In genomic region chr16:96363277-96363676, GRCm38 (mm10) we compare ENCODE assay signal across 18 mouse cellular contexts.
DNase-seq lines count a peak whose midpoint lies in the region; ATAC-seq and TF ChIP-seq lines count a peak whose summit lies in the region.
"Had no signal": no experiment of that assay in that cellular context is flagged by ENCODE, and none has a peak within 500 bp of the region (broad histone marks: within the 10 kb centered on the region; RNA-seq: fewer than 3 reads in every experiment).

No protein-coding gene starts in this region.

- H3K27ac ChIP-seq in hindbrain, postnatal 0 days, result no peak overlapping the region
- no peak overlapping the region for H3K27ac ChIP-seq in hindbrain, embryonic 11.5 days (ENCODE audit: low read depth, low read length)
- peak overlapping the region; percentile 43; the same call in 1 of the 2 replicates for H3K27ac ChIP-seq in kidney, embryonic 14.5 days (ENCODE audit: low read depth, low read length)
- peak overlapping the region; percentile 23; the same call in 1 of the 2 replicates for H3K27ac ChIP-seq in liver, embryonic 13.5 days
- H3K27ac ChIP-seq in midbrain, postnatal 0 days (ENCODE audit: low read depth, low read length), result no peak overlapping the region
- H3K27ac ChIP-seq in midbrain, embryonic 15.5 days, result no peak overlapping the region
- no peak overlapping the region for H3K27ac ChIP-seq in midbrain, embryonic 16.5 days (ENCODE audit: low read length)
- H3K27ac ChIP-seq: embryonic facial prominence, embryonic 12.5 days; heart, embryonic 10.5 days; macrophage; midbrain, embryonic 12.5 days had no signal

- 0 out of 2 replicates have a peak, but pooled peaks have one; percentile 40 for ATAC-seq in hindbrain, postnatal 0 days
- no peak for ATAC-seq in hindbrain, embryonic 11.5 days (ENCODE audit: low FRiP score)
- ATAC-seq in kidney, embryonic 14.5 days (ENCODE audit: low FRiP score, low TSS enrichment), result peak; percentile 74
- no peak for ATAC-seq in liver, embryonic 13.5 days (ENCODE audit: low read depth)
- no peak for ATAC-seq in midbrain, postnatal 0 days (ENCODE audit: low FRiP score)
- no peak for ATAC-seq in midbrain, embryonic 15.5 days (replicated peaks)
- no peak for ATAC-seq in midbrain, embryonic 16.5 days

- H3K4me2 ChIP-seq in hindbrain, postnatal 0 days (ENCODE audit: low read depth, low read length), result no peak overlapping the region
- H3K4me2 ChIP-seq in hindbrain, embryonic 11.5 days (replicated peaks; ENCODE audit: low read depth, low read length), result no peak overlapping the region
- no peak overlapping the region for H3K4me2 ChIP-seq in kidney, embryonic 14.5 days (replicated peaks; ENCODE audit: low read depth, low read length)
- 0 out of 2 replicates have a peak overlapping the region, but pooled peaks have one; percentile 2 for H3K4me2 ChIP-seq in liver, embryonic 13.5 days
- H3K4me2 ChIP-seq in midbrain, postnatal 0 days (ENCODE audit: low read depth, low read length, poor library complexity, severe bottlenecking), result no peak overlapping the region
- no peak overlapping the region for H3K4me2 ChIP-seq in midbrain, embryonic 15.5 days
- H3K4me2 ChIP-seq in midbrain, embryonic 16.5 days (ENCODE audit: low read length), result no peak overlapping the region
- H3K4me2 ChIP-seq: embryonic facial prominence, embryonic 12.5 days; midbrain, embryonic 12.5 days had no signal

- no peaks in the 10 kb centered on the region for H3K4me1 ChIP-seq in hindbrain, postnatal 0 days (ENCODE audit: insufficient read depth, low read length)
- no peaks in the 10 kb centered on the region for H3K4me1 ChIP-seq in hindbrain, embryonic 11.5 days (replicated peaks; ENCODE audit: control insufficient read depth, insufficient read depth, low read length)
- peaks cover 17% of the 10 kb centered on the region for H3K4me1 ChIP-seq in kidney, embryonic 14.5 days (ENCODE audit: control insufficient read depth, insufficient read depth, low read length)
- H3K4me1 ChIP-seq in liver, embryonic 13.5 days (replicated peaks), result no peaks in the 10 kb centered on the region; the same call in 1 of the 2 replicates
- H3K4me1 ChIP-seq in midbrain, postnatal 0 days (ENCODE audit: insufficient read depth, low read length), result no peaks in the 10 kb centered on the region
- no peaks in the 10 kb centered on the region for H3K4me1 ChIP-seq in midbrain, embryonic 15.5 days
- no peaks in the 10 kb centered on the region for H3K4me1 ChIP-seq in midbrain, embryonic 16.5 days (ENCODE audit: control insufficient read depth, insufficient read depth, low read length)
- H3K4me1 ChIP-seq: midbrain, embryonic 12.5 days had no signal

- no peaks in the 10 kb centered on the region for H3K9me3 ChIP-seq in hindbrain, postnatal 0 days (ENCODE audit: low read length)
- no peaks in the 10 kb centered on the region for H3K9me3 ChIP-seq in hindbrain, embryonic 11.5 days (ENCODE audit: control insufficient read depth, low read length)
- no peaks in the 10 kb centered on the region for H3K9me3 ChIP-seq in kidney, embryonic 14.5 days (ENCODE audit: control insufficient read depth, low read length)
- no peaks in the 10 kb centered on the region for H3K9me3 ChIP-seq in liver, embryonic 13.5 days (replicated peaks)
- H3K9me3 ChIP-seq in midbrain, postnatal 0 days (ENCODE audit: low read length), result no peaks in the 10 kb centered on the region
- H3K9me3 ChIP-seq in midbrain, embryonic 15.5 days, result no peaks in the 10 kb centered on the region
- H3K9me3 ChIP-seq in midbrain, embryonic 16.5 days (replicated peaks; ENCODE audit: control insufficient read depth, low read length, poor library complexity, severe bottlenecking), result no peaks in the 10 kb centered on the region
- H3K9me3 ChIP-seq: embryonic facial prominence, embryonic 12.5 days; heart, embryonic 10.5 days; midbrain, embryonic 12.5 days had no signal

- no peak for DNase-seq in hindbrain, postnatal 0 days (ENCODE audit: low spot score)
- DNase-seq in hindbrain, embryonic 11.5 days (ENCODE audit: low spot score), result no peak
- DNase-seq in liver, embryonic 13.5 days, result no peak
- DNase-seq in yolk sac, embryonic 10.5 days (ENCODE audit: low spot score), result peak; percentile 41
- no peak for DNase-seq in midbrain, postnatal 0 days (ENCODE audit: low spot score)
- DNase-seq: adrenal gland, postnatal 36 days; cerebellum, postnatal 14 days; gastrocnemius, postnatal 14 days; layer of hippocampus, adult 9-11 months; lung, adult 18-20 months; thymus, adult 2 months had no signal

- no peak overlapping the region for H3K4me3 ChIP-seq in hindbrain, postnatal 0 days (ENCODE audit: low read length)
- H3K4me3 ChIP-seq in hindbrain, embryonic 11.5 days (ENCODE audit: low read depth, low read length), result no peak overlapping the region
- H3K4me3 ChIP-seq in kidney, embryonic 14.5 days (ENCODE audit: low read length), result no peak overlapping the region
- no peak overlapping the region for H3K4me3 ChIP-seq in liver, embryonic 13.5 days (replicated peaks)
- no peak overlapping the region for H3K4me3 ChIP-seq in midbrain, postnatal 0 days (ENCODE audit: low read depth, low read length)
- no peak overlapping the region for H3K4me3 ChIP-seq in midbrain, embryonic 15.5 days
- H3K4me3 ChIP-seq in midbrain, embryonic 16.5 days (ENCODE audit: low read depth, low read length), result no peak overlapping the region
- H3K4me3 ChIP-seq: embryonic facial prominence, embryonic 12.5 days; heart, embryonic 10.5 days; midbrain, embryonic 12.5 days had no signal

- TF ChIP-seq CTCF in hindbrain, postnatal 0 days (IDR thresholded peaks at IDR 0.05; ENCODE audit: low read depth), result no peak
- TF ChIP-seq CTCF in midbrain, postnatal 0 days (IDR thresholded peaks at IDR 0.05), result no peak

- no peaks in the 10 kb centered on the region for H3K27me3 ChIP-seq in hindbrain, postnatal 0 days (ENCODE audit: insufficient read depth, low read length)
- no peaks in the 10 kb centered on the region for H3K27me3 ChIP-seq in hindbrain, embryonic 11.5 days (ENCODE audit: control insufficient read depth, insufficient read depth, low read length)
- no peaks in the 10 kb centered on the region for H3K27me3 ChIP-seq in kidney, embryonic 14.5 days (ENCODE audit: control insufficient read depth, insufficient read depth, low read length)
- no peaks in the 10 kb centered on the region for H3K27me3 ChIP-seq in liver, embryonic 13.5 days
- no peaks in the 10 kb centered on the region for H3K27me3 ChIP-seq in midbrain, postnatal 0 days (ENCODE audit: insufficient read depth, low read length)
- no peaks in the 10 kb centered on the region for H3K27me3 ChIP-seq in midbrain, embryonic 15.5 days (replicated peaks)
- no peaks in the 10 kb centered on the region for H3K27me3 ChIP-seq in midbrain, embryonic 16.5 days (ENCODE audit: control insufficient read depth, insufficient read depth, low read depth, low read length)
- H3K27me3 ChIP-seq: midbrain, embryonic 12.5 days had no signal

- no peaks in the 10 kb centered on the region for H3K36me3 ChIP-seq in hindbrain, postnatal 0 days (ENCODE audit: insufficient read depth, low read length)
- H3K36me3 ChIP-seq in hindbrain, embryonic 11.5 days (ENCODE audit: control insufficient read depth, insufficient read depth, low read length), result no peaks in the 10 kb centered on the region
- H3K36me3 ChIP-seq in kidney, embryonic 14.5 days (ENCODE audit: control insufficient read depth, insufficient read depth, low read length), result no peaks in the 10 kb centered on the region
- no peaks in the 10 kb centered on the region for H3K36me3 ChIP-seq in liver, embryonic 13.5 days
- no peaks in the 10 kb centered on the region for H3K36me3 ChIP-seq in midbrain, postnatal 0 days (ENCODE audit: insufficient read depth, low read length)
- H3K36me3 ChIP-seq in midbrain, embryonic 15.5 days (replicated peaks), result no peaks in the 10 kb centered on the region
- H3K36me3 ChIP-seq in midbrain, embryonic 16.5 days (ENCODE audit: control insufficient read depth, insufficient read depth, low read length), result no peaks in the 10 kb centered on the region
- H3K36me3 ChIP-seq: embryonic facial prominence, embryonic 12.5 days; heart, embryonic 10.5 days; midbrain, embryonic 12.5 days had no signal

- no peak overlapping the region for H3K9ac ChIP-seq in hindbrain, postnatal 0 days (replicated peaks; ENCODE audit: low read length)
- no peak overlapping the region for H3K9ac ChIP-seq in hindbrain, embryonic 11.5 days (ENCODE audit: low read depth, low read length)
- no peak overlapping the region for H3K9ac ChIP-seq in kidney, embryonic 14.5 days (ENCODE audit: low read depth, low read length)
- no peak overlapping the region for H3K9ac ChIP-seq in liver, embryonic 13.5 days
- H3K9ac ChIP-seq in midbrain, postnatal 0 days (replicated peaks; ENCODE audit: low read length, poor library complexity, severe bottlenecking), result no peak overlapping the region
- no peak overlapping the region for H3K9ac ChIP-seq in midbrain, embryonic 15.5 days
- no peak overlapping the region for H3K9ac ChIP-seq in midbrain, embryonic 16.5 days (ENCODE audit: low read depth, low read length)
- H3K9ac ChIP-seq: embryonic facial prominence, embryonic 12.5 days; midbrain, embryonic 12.5 days had no signal

- WGBS in hindbrain, postnatal 0 days, result 51% methylated on average over 5 of the region's 5 CpGs
- 28% methylated on average over 5 of the region's 5 CpGs for WGBS in hindbrain, embryonic 11.5 days
- 13% methylated on average over 5 of the region's 5 CpGs for WGBS in kidney, embryonic 14.5 days
- WGBS in liver, embryonic 13.5 days (ENCODE audit: insufficient replicate concordance), result 48% methylated on average over 5 of the region's 5 CpGs
- 74% methylated on average over 5 of the region's 5 CpGs for WGBS in midbrain, postnatal 0 days
- 78% methylated on average over 5 of the region's 5 CpGs for WGBS in midbrain, embryonic 15.5 days
- 72% methylated on average over 5 of the region's 5 CpGs for WGBS in midbrain, embryonic 16.5 days

Comparison
In these comparisons a context has a peak if more than half of its experiments do, and no peak if none do; other contexts are left out.
1. ATAC-seq: peak in hindbrain, postnatal 0 days (single experiment) and kidney, embryonic 14.5 days (single experiment); none in hindbrain, embryonic 11.5 days (single experiment), liver, embryonic 13.5 days (single experiment), midbrain, postnatal 0 days (single experiment), midbrain, embryonic 15.5 days (single experiment) and midbrain, embryonic 16.5 days (single experiment).
2. H3K27ac ChIP-seq: peak in kidney, embryonic 14.5 days (single experiment) and liver, embryonic 13.5 days (single experiment); none in hindbrain, postnatal 0 days (single experiment), hindbrain, embryonic 11.5 days (single experiment), midbrain, postnatal 0 days (single experiment), midbrain, embryonic 15.5 days (single experiment) and midbrain, embryonic 16.5 days (single experiment).